Mouse (Mus musculus) embryonic fibroblast, embryonic 13.5 days (primary cell): ENCODE measurements around the gene Dgki.

Source experiments
- CTCF ChIP-seq: IDR thresholded peaks from 2 replicates; pipeline ENCODE4 v1.5.1; 2011; ENCODE audit warnings: mild to moderate bottlenecking, control low read depth, low read length, moderate library complexity, borderline replicate concordance; ENCODE audit not compliant: insufficient read depth
- POLR2A ChIP-seq: IDR thresholded peaks from 2 replicates; pipeline ENCODE4 v1.6.1; 2011; ENCODE audit warnings: low read depth, mild to moderate bottlenecking, control low read depth, low read length, moderate library complexity

GRCm38 (mm10) chr6:37322641-37323040 lies 22.7 kb upstream of the Dgki start:
- TF ChIP-seq CTCF, result no peak
- TF ChIP-seq POLR2A, result no peak
